Mouse (Mus musculus) kidney, embryonic 16.5 days (tissue): Measurements from ENCODE around the gene Ndn. TPM values are rescaled to one million over a fixed set of nuclear protein-coding genes. Genes with fewer than 3 reads are reported as not detected.

Experiments
- ATAC-seq: fragments of 200-750 bp; cut with Nextera tagmentation; 2 replicates; pipeline ENCODE4 v1.8.0; 2017; ENCODE audit warnings: moderate TSS enrichment; ENCODE audit not compliant: low FRiP score, low TSS enrichment
- H3K27ac ChIP-seq: fragments of 300-500 bp; sonication (generic); 2 replicates; pipeline ENCODE4 v1.5.1; 2014; ENCODE audit warnings: low read length
- H3K27me3 ChIP-seq: fragments of 300-500 bp; sonication (generic); 2 replicates; pipeline ENCODE4 v1.6.1; 2014; ENCODE audit warnings: low read length, control low read depth, mixed read lengths; ENCODE audit not compliant: insufficient read depth
- H3K36me3 ChIP-seq: fragments of 300-500 bp; sonication (generic); 2 replicates; pipeline ENCODE4 v1.6.1; 2014; ENCODE audit warnings: low read length, control low read depth, mixed read lengths; ENCODE audit not compliant: insufficient read depth
- H3K4me1 ChIP-seq: fragments of 300-500 bp; sonication (generic); 2 replicates; pipeline ENCODE4 v1.6.1; 2014; ENCODE audit warnings: low read length, control low read depth, mixed read lengths; ENCODE audit not compliant: insufficient read depth
- H3K4me2 ChIP-seq: fragments of 300-500 bp; sonication (generic); replicated peaks from 2 replicates; pipeline ENCODE4 v1.6.1; 2014; ENCODE audit warnings: low read depth, low read length
- H3K4me3 ChIP-seq: fragments of 300-500 bp; sonication (generic); 2 replicates; pipeline ENCODE4 v1.5.1; 2014; ENCODE audit warnings: mild to moderate bottlenecking, low read length
- H3K9ac ChIP-seq: fragments of 300-500 bp; sonication (generic); replicated peaks from 2 replicates; pipeline ENCODE4 v1.6.1; 2014; ENCODE audit warnings: low read length
- H3K9me3 ChIP-seq: fragments of 300-500 bp; sonication (generic); 2 replicates; pipeline ENCODE4 v1.6.1; 2016; ENCODE audit warnings: low read length, control low read depth
- WGBS: fragments of 180-500 bp; shearing (Covaris S2); extraction: QIAGEN DNeasy Blood & Tissue Kit; methylation state at CpG from one replicate; pipeline ENCODE4 v1.1.7; 2014; 5-methylcytosine and 5-hydroxymethylcytosine counted together
- polyA plus RNA-seq: library from polyadenylated mRNA; unstranded; fragments of >200 nt; fragmentation: Nextera tagmentation; extraction: Ambion mirVana; gene quantifications from 2 replicates; pipeline ENCODE4 v1.2.1, GENCODE M21; 2015

The Ndn gene
- polyA plus RNA-seq, 1 experiment from 2014 or later: 81.6 TPM

DNA sequence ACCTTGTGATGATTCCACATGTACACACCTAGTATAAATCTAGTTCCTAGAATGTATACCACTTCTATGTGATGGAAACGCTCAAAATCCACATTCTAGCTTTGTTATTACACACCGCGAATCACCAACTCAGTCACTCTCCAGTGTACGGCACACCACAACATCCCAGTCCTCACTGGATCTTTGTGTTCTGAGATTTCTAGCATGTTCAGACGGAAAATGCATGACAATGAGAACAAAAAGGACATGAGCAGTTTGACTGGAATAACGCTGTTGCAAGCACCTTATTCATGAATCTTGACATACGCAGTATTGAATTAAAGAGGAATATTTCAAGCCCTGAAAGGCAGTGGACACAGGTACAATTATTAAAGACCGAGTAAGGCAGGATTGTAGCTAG, 20.4 kb downstream of the Ndn start:
- Histone ChIP-seq H3K27ac (no peak overlapping the region), H3K4me2 (no peak overlapping the region), H3K4me1 (no peaks in the 10 kb centered on the region), H3K27me3 (no peaks in the 10 kb centered on the region), H3K9me3 (peaks cover 5% of the 10 kb centered on the region; the same call in 1 of the 2 replicates), H3K9ac (no peak overlapping the region), H3K36me3 (no peaks in the 10 kb centered on the region), H3K4me3 (no peak overlapping the region)
- no peak for ATAC-seq
- WGBS: 76% methylated on average over 8 of the region's 8 CpGs

DNA sequence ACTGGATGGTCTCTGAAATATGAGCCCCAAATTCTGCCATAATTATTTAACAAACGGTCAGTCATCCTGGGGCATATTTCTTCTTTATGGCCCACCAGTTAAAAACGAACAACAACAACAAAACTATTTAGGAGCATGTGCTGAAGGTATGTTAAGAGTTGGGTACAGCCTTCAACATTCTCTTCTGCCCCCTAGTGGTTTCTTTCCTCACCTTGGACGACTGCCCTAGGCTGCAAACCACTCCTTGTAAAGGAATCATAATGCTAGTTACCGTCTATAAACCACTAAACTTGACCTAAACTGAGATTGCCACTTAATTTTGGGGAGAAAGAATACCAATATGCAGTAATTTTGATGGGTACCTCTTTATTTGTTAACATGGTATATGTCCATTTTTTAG, 29.3 kb downstream of the Ndn start:
- H3K27me3 ChIP-seq: no peaks in the 10 kb centered on the region
- ATAC-seq: no peak
- no peak overlapping the region for H3K9ac ChIP-seq
- H3K9me3 ChIP-seq: peaks cover 27% of the 10 kb centered on the region
- WGBS: 27% methylated on average over 4 of the region's 4 CpGs
- no peak overlapping the region for H3K4me2 ChIP-seq
- H3K36me3 ChIP-seq: no peaks in the 10 kb centered on the region
- no peak overlapping the region for H3K4me3 ChIP-seq
- H3K27ac ChIP-seq: no peak overlapping the region
- no peaks in the 10 kb centered on the region for H3K4me1 ChIP-seq

DNA sequence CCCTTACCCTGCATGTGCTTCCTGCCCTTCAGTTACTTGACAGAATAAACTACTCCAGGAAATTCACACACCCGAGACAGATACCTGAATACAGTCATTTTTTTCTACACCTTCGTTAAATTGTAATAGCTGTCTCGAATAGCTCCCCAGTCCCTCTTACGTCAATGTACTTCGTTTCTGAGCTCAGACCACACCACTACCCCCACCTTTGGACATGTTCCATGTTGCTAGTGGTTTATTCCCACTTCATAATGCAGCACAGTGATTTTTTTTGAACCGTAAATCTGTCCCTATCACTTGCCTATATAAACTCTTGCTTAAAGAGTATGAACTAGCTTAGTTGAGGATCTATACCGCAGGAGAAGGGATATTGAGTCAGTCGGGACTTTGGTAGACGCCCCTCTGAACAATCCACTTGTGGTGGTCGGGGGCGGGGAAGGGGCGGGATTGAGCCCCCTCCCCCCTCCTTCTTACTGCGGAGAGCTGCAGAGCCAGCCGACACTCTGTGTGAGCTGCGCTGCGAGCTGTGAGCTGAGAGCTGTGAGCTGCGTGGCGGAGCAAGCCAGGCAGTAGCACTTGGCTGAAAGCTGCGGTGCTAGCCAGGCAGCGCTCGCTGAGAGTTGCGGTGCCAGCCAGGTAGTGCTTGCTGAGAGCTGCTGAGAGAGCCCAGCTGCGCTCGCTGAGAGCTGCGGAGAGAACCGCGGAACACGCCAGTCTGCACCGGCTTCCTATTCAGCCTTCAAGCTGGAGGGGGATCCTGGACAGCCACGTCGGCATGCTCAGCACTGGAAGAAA, 30.3 kb downstream of the Ndn start, which contains the start of gene Magel2:
Gene Magel2, plus strand, starts transcription at position 501 of the 795 bp plus-strand sequence.
- H3K4me2 ChIP-seq: peak within 1 kb of the TSS; percentile 59
- peak within 1 kb of the TSS; percentile 53 for H3K9ac ChIP-seq
- H3K4me1 ChIP-seq: no peaks in the 10 kb centered on the region
- peak; percentile 92 for ATAC-seq
- peaks cover 27% of the 10 kb centered on the region for H3K9me3 ChIP-seq
- no peak within 1 kb of the TSS for H3K27ac ChIP-seq
- 22% methylated on average over 31 of the region's 31 CpGs for WGBS
- H3K36me3 ChIP-seq: no peaks in the 10 kb centered on the region
- H3K4me3 ChIP-seq: peak within 1 kb of the TSS; percentile 49
- H3K27me3 ChIP-seq: no peaks in the 10 kb centered on the region

GRCm38 (mm10) chr7:62377313-62377712, 30.9 kb downstream of the Ndn start:
- Histone ChIP-seq H3K4me2 (peak overlapping the region; percentile 59), H3K9me3 (peaks cover 27% of the 10 kb centered on the region), H3K27me3 (no peaks in the 10 kb centered on the region), H3K4me3 (peak overlapping the region; percentile 49), H3K4me1 (no peaks in the 10 kb centered on the region), H3K36me3 (no peaks in the 10 kb centered on the region), H3K27ac (no peak overlapping the region), H3K9ac (peak overlapping the region; percentile 53)
- 25% methylated on average over 14 of the region's 14 CpGs for WGBS
- ATAC-seq: peak; percentile 56

GRCm38 (mm10) chr7:62378529-62378928, 32.2 kb downstream of the Ndn start:
- WGBS: 92% methylated on average over 9 of the region's 9 CpGs
- no peaks in the 10 kb centered on the region for H3K27me3 ChIP-seq
- no peaks in the 10 kb centered on the region for H3K4me1 ChIP-seq
- no peaks in the 10 kb centered on the region for H3K36me3 ChIP-seq
- H3K4me3 ChIP-seq: no peak overlapping the region
- no peak overlapping the region for H3K4me2 ChIP-seq
- no peak for ATAC-seq
- H3K9ac ChIP-seq: no peak overlapping the region
- no peak overlapping the region for H3K27ac ChIP-seq
- H3K9me3 ChIP-seq: peaks cover 27% of the 10 kb centered on the region

- Histone ChIP-seq H3K4me1 (no peaks in the 10 kb centered on the region), H3K27ac (no peak overlapping the region), H3K9me3 (peaks cover 23% of the 10 kb centered on the region), H3K4me2 (no peak overlapping the region), H3K9ac (no peak overlapping the region), H3K4me3 (no peak overlapping the region), H3K36me3 (no peaks in the 10 kb centered on the region), H3K27me3 (no peaks in the 10 kb centered on the region)
- 10% methylated on average over 2 of the region's 2 CpGs for WGBS
- ATAC-seq: no peak
Measured at GRCm38 (mm10) chr7:62382391-62382790, 36.0 kb downstream of the Ndn start.

- H3K36me3 ChIP-seq: no peaks in the 10 kb centered on the region
- H3K27me3 ChIP-seq: no peaks in the 10 kb centered on the region
- 46% methylated on average over 4 of the region's 4 CpGs for WGBS
- H3K4me1 ChIP-seq: no peaks in the 10 kb centered on the region
- no peak for ATAC-seq
- H3K9me3 ChIP-seq: 0 out of 2 replicates have a peak, but pooled peaks cover 2% of the 10 kb centered on the region
- no peak overlapping the region for H3K27ac ChIP-seq
- H3K4me2 ChIP-seq: no peak overlapping the region
- no peak overlapping the region for H3K9ac ChIP-seq
- H3K4me3 ChIP-seq: no peak overlapping the region
Measured at GRCm38 (mm10) chr7:62388291-62388690, 41.9 kb downstream of the Ndn start.

- Histone ChIP-seq H3K4me1 (no peaks in the 10 kb centered on the region), H3K4me3 (no peak overlapping the region), H3K9ac (no peak overlapping the region), H3K27me3 (no peaks in the 10 kb centered on the region), H3K9me3 (no peaks in the 10 kb centered on the region), H3K27ac (no peak overlapping the region), H3K4me2 (no peak overlapping the region), H3K36me3 (no peaks in the 10 kb centered on the region)
- ATAC-seq: no peak
- 40% methylated on average over 1 of the region's 1 CpGs for WGBS
Measured at GRCm38 (mm10) chr7:62392202-62392601, 45.8 kb downstream of the Ndn start.
